Comparison of ENCODE assay signal across 11 mouse cellular contexts in genomic region chr14:34273280-34273679, GRCm38 (mm10). TPM values are rescaled to one million over a fixed set of nuclear protein-coding genes. Genes with fewer than 3 reads are reported as not detected.
DNase-seq lines count a peak whose midpoint lies in the region; ATAC-seq and TF ChIP-seq lines count a peak whose summit lies in the region.
"Had no signal": no experiment of that assay in that cellular context is flagged by ENCODE, and none has a peak within 500 bp of the region (broad histone marks: within the 10 kb centered on the region; RNA-seq: fewer than 3 reads in every experiment).

No protein-coding gene starts in this region.

- H3K4me3 ChIP-seq in hindbrain, embryonic 11.5 days (ENCODE audit: low read depth, low read length), result no peak overlapping the region
- H3K4me3 ChIP-seq in hindbrain, embryonic 16.5 days (ENCODE audit: low read length), result no peak overlapping the region
- no peak overlapping the region for H3K4me3 ChIP-seq in thymus, adult 2 months (ENCODE audit: control insufficient read depth, insufficient read depth, low read length)
- H3K4me3 ChIP-seq in heart, embryonic 11.5 days (ENCODE audit: low read depth, low read length), result no peak overlapping the region
- H3K4me3 ChIP-seq: limb, embryonic 13.5 days; myocyte had no signal

- H3K27me3 ChIP-seq in hindbrain, embryonic 11.5 days (ENCODE audit: control insufficient read depth, insufficient read depth, low read length), result no peaks in the 10 kb centered on the region
- H3K27me3 ChIP-seq in hindbrain, embryonic 16.5 days (replicated peaks; ENCODE audit: control insufficient read depth, insufficient read depth, low read length), result no peaks in the 10 kb centered on the region
- H3K27me3 ChIP-seq in thymus, adult 2 months (ENCODE audit: control insufficient read depth, insufficient read depth, low read length), result no peaks in the 10 kb centered on the region
- no peaks in the 10 kb centered on the region for H3K27me3 ChIP-seq in heart, embryonic 11.5 days (ENCODE audit: control insufficient read depth, insufficient read depth, low read length)
- H3K27me3 ChIP-seq: limb, embryonic 13.5 days had no signal

- no peak overlapping the region for H3K27ac ChIP-seq in hindbrain, embryonic 11.5 days (ENCODE audit: low read depth, low read length)
- H3K27ac ChIP-seq in hindbrain, embryonic 16.5 days (ENCODE audit: low read depth, low read length), result no peak overlapping the region
- H3K27ac ChIP-seq in thymus, adult 2 months (ENCODE audit: control insufficient read depth, insufficient read depth, low read length), result no peak overlapping the region
- no peak overlapping the region for H3K27ac ChIP-seq in heart, embryonic 11.5 days (ENCODE audit: low read depth, low read length)
- H3K27ac ChIP-seq: limb, embryonic 13.5 days had no signal

- ATAC-seq in hindbrain, embryonic 11.5 days (ENCODE audit: low FRiP score), result no peak
- no peak for ATAC-seq in hindbrain, embryonic 16.5 days
- peak; percentile 22 to 25; a peak in 3 of 4 replicates for ATAC-seq in hematopoietic stem cell, adult 5-6 weeks (replicated peaks in 1 of 2; ENCODE audit: insufficient read depth in 1 of 2, low FRiP score in 2 of 2, low TSS enrichment in 1 of 2, low read depth in 1 of 2, poor library complexity in 2 of 2, severe bottlenecking in 2 of 2)
- no peak for ATAC-seq in heart, embryonic 11.5 days (replicated peaks; ENCODE audit: insufficient number of reproducible peaks, low FRiP score, low TSS enrichment)

- 64% methylated on average over 2 of the region's 2 CpGs for WGBS in hindbrain, embryonic 11.5 days
- WGBS in hindbrain, embryonic 16.5 days, result 45% methylated on average over 2 of the region's 2 CpGs
- 69% methylated on average over 2 of the region's 2 CpGs for WGBS in thymus, adult 2 months
- WGBS in heart, embryonic 11.5 days (ENCODE audit: insufficient replicate concordance), result 59% methylated on average over 2 of the region's 2 CpGs

- no peak overlapping the region for H3K4me2 ChIP-seq in hindbrain, embryonic 11.5 days (replicated peaks; ENCODE audit: low read depth, low read length)
- no peak overlapping the region for H3K4me2 ChIP-seq in hindbrain, embryonic 16.5 days (ENCODE audit: low read length)
- no peak overlapping the region for H3K4me2 ChIP-seq in heart, embryonic 11.5 days
- H3K4me2 ChIP-seq: limb, embryonic 13.5 days had no signal

- no peak overlapping the region for H3K9ac ChIP-seq in hindbrain, embryonic 11.5 days (ENCODE audit: low read depth, low read length)
- no peak overlapping the region for H3K9ac ChIP-seq in hindbrain, embryonic 16.5 days (ENCODE audit: low read depth, low read length)
- H3K9ac ChIP-seq in heart, embryonic 11.5 days (ENCODE audit: low read depth, low read length), result no peak overlapping the region
- H3K9ac ChIP-seq: limb, embryonic 13.5 days had no signal

- no peak for TF ChIP-seq CTCF in thymus, adult 2 months (IDR thresholded peaks at IDR 0.05; ENCODE audit: borderline replicate concordance, control insufficient read depth, extremely low read depth, insufficient read depth, low read length, poor library complexity)

- no peaks in the 10 kb centered on the region for H3K9me3 ChIP-seq in hindbrain, embryonic 11.5 days (ENCODE audit: control insufficient read depth, low read length)
- no peaks in the 10 kb centered on the region for H3K9me3 ChIP-seq in hindbrain, embryonic 16.5 days (ENCODE audit: control insufficient read depth, low read length)
- no peaks in the 10 kb centered on the region for H3K9me3 ChIP-seq in heart, embryonic 11.5 days (replicated peaks; ENCODE audit: control insufficient read depth, low read length)
- H3K9me3 ChIP-seq: limb, embryonic 13.5 days had no signal

- H3K36me3 ChIP-seq in hindbrain, embryonic 11.5 days (ENCODE audit: control insufficient read depth, insufficient read depth, low read length), result no peaks in the 10 kb centered on the region
- no peaks in the 10 kb centered on the region for H3K36me3 ChIP-seq in hindbrain, embryonic 16.5 days (ENCODE audit: control insufficient read depth, insufficient read depth, low read length)
- no peaks in the 10 kb centered on the region for H3K36me3 ChIP-seq in thymus, adult 2 months (ENCODE audit: control insufficient read depth, insufficient read depth, low read length)
- no peaks in the 10 kb centered on the region for H3K36me3 ChIP-seq in heart, embryonic 11.5 days (ENCODE audit: control insufficient read depth, insufficient read depth, low read length)
- H3K36me3 ChIP-seq: limb, embryonic 13.5 days had no signal

- DNase-seq in hindbrain, embryonic 11.5 days (ENCODE audit: low spot score), result peak; percentile 7
- DNase-seq in 416B (ENCODE audit: low read depth) (peak; percentile 72), MEL-GATA-1-ER (ENCODE audit: extremely low read depth, low read depth) (peak; percentile 16)
- no peak for DNase-seq in testis, postnatal 10 days (ENCODE audit: low spot score)
- no peak for DNase-seq in thymus, adult 2 months
- DNase-seq: kidney, adult 9 months had no signal

- TF ChIP-seq POLR2A in thymus, adult 2 months (IDR thresholded peaks at IDR 0.05; ENCODE audit: control insufficient read depth, extremely low read depth, insufficient read depth, low read length, poor library complexity), result no peak

- no peaks in the 10 kb centered on the region for H3K4me1 ChIP-seq in hindbrain, embryonic 11.5 days (replicated peaks; ENCODE audit: control insufficient read depth, insufficient read depth, low read length)
- no peaks in the 10 kb centered on the region for H3K4me1 ChIP-seq in hindbrain, embryonic 16.5 days (ENCODE audit: control insufficient read depth, insufficient read depth, low read depth, low read length)
- no peaks in the 10 kb centered on the region for H3K4me1 ChIP-seq in thymus, adult 2 months (replicated peaks; ENCODE audit: control insufficient read depth, insufficient read depth, low read length)
- H3K4me1 ChIP-seq in heart, embryonic 11.5 days (ENCODE audit: control insufficient read depth, insufficient read depth, low read length), result no peaks in the 10 kb centered on the region
- H3K4me1 ChIP-seq: limb, embryonic 13.5 days had no signal

RNA-seq across cellular contexts. Expression of gene Shld2, which starts 37.0 kb away (rescaled TPM):
- polyA plus RNA-seq in hindbrain, embryonic 11.5 days (2014; fragmentation: Nextera tagmentation; extraction: Ambion mirVana), result 7.1 and 8.5 TPM in 2 replicates
- 5.4 and 5.8 TPM in 2 replicates for polyA plus RNA-seq in hindbrain, embryonic 16.5 days (2015; fragmentation: Nextera tagmentation; extraction: Ambion mirVana)
- 17.9 and 24.0 TPM in 2 replicates for total RNA-seq in hematopoietic stem cell, adult 5-6 weeks (2017)
- 2.8 and 4.2 TPM in 2 replicates for polyA plus RNA-seq in thymus, adult 2 months (2012; rRNA removed)
- polyA plus RNA-seq in heart, embryonic 11.5 days (2014; fragmentation: Nextera tagmentation; extraction: Ambion mirVana), result 6.2 and 6.9 TPM in 2 replicates

RNA-seq across cellular contexts. Expression of gene Glud1, which starts 37.2 kb away (rescaled TPM):
- 86.0 and 95.1 TPM in 2 replicates for polyA plus RNA-seq in hindbrain, embryonic 11.5 days (2014; fragmentation: Nextera tagmentation; extraction: Ambion mirVana)
- polyA plus RNA-seq in hindbrain, embryonic 16.5 days (2015; fragmentation: Nextera tagmentation; extraction: Ambion mirVana), result 112 and 115 TPM in 2 replicates
- 88.9 and 91.3 TPM in 2 replicates for total RNA-seq in hematopoietic stem cell, adult 5-6 weeks (2017)
- 51.8 and 66.1 TPM in 2 replicates for polyA plus RNA-seq in thymus, adult 2 months (2012; rRNA removed)
- 64.4 and 67.3 TPM in 2 replicates for polyA plus RNA-seq in heart, embryonic 11.5 days (2014; fragmentation: Nextera tagmentation; extraction: Ambion mirVana)

RNA-seq across cellular contexts. Expression of gene Syt15, which starts 53.9 kb away (rescaled TPM):
- polyA plus RNA-seq in hindbrain, embryonic 11.5 days (2014; fragmentation: Nextera tagmentation; extraction: Ambion mirVana), result 0.32 TPM in 1 of 2 replicates, not detected in the other
- 0.91 and 1.6 TPM in 2 replicates for polyA plus RNA-seq in hindbrain, embryonic 16.5 days (2015; fragmentation: Nextera tagmentation; extraction: Ambion mirVana)
- not detected in 2 replicates for total RNA-seq in hematopoietic stem cell, adult 5-6 weeks (2017)
- polyA plus RNA-seq in thymus, adult 2 months (2012; rRNA removed), result 1.3 and 1.5 TPM in 2 replicates
- 0.16 TPM in 1 of 2 replicates, not detected in the other for polyA plus RNA-seq in heart, embryonic 11.5 days (2014; fragmentation: Nextera tagmentation; extraction: Ambion mirVana)
- polyA plus RNA-seq: myocyte had no signal

Comparison
In these comparisons a context has a peak if more than half of its experiments do, and no peak if none do; other contexts are left out.
1. ATAC-seq: peak in hematopoietic stem cell, adult 5-6 weeks (2 of 2); none in hindbrain, embryonic 11.5 days (single experiment), hindbrain, embryonic 16.5 days (single experiment) and heart, embryonic 11.5 days (single experiment).
2. DNase-seq: peak in hindbrain, embryonic 11.5 days (single experiment), 416B (single experiment) and MEL-GATA-1-ER (single experiment); none in testis, postnatal 10 days (single experiment) and thymus, adult 2 months (single experiment).